Comparison of ENCODE assay signal across 8 mouse cellular contexts in the genomic region with DNA sequence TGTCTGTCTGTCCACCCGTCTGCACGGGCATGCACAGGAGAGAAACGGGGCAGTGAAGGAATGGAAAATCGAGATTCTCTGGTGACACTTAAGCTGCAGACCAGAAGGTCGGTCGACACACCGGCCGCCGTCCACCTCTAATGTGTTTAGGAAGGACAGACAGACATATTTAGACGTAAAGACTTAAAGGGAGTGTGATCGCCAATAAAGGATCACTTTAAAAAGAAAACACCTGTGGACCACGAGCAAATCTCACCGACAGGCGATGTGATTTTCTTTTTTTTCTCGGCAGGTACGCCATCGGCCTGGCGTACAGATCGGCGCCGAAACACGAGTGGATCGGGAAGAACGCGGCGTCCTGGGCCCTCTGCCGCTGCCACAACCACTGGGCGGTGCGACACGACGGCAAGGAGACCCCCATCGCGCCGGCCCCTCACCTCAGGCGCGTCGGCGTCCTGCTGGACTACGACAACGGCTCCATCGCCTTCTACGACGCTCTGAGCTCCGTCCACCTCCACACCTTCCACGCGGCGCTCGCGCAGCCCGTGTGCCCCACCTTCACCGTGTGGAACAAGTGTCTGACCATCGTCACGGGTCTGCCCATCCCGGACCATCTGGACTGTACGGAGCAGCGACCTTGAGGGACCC. TPM values are rescaled to one million over a fixed set of nuclear protein-coding genes. Genes with fewer than 3 reads are reported as not detected.
DNase-seq lines count a peak whose midpoint lies in the region; ATAC-seq lines count a peak whose summit lies in the region.
"Not testable (repeated sequence)": the region's sequence is repeated elsewhere in the genome, so short reads cannot be mapped to it uniquely, and the experiment has no call there.

No protein-coding gene starts in this region.

- peaks cover 66% of the 10 kb centered on the region for H3K9me3 ChIP-seq in intestine, embryonic 14.5 days (ENCODE audit: control insufficient read depth, low read length)
- peaks cover 44% of the 10 kb centered on the region for H3K9me3 ChIP-seq in limb, embryonic 10.5 days (replicated peaks)
- peaks cover 41% of the 10 kb centered on the region for H3K9me3 ChIP-seq in midbrain, embryonic 11.5 days (ENCODE audit: control insufficient read depth, low read length)

- peaks cover 59% of the 10 kb centered on the region for H3K36me3 ChIP-seq in intestine, embryonic 14.5 days (ENCODE audit: control insufficient read depth, insufficient read depth, low read length)
- peaks cover 56% of the 10 kb centered on the region for H3K36me3 ChIP-seq in limb, embryonic 10.5 days
- peaks cover 49% of the 10 kb centered on the region for H3K36me3 ChIP-seq in midbrain, embryonic 11.5 days (ENCODE audit: control insufficient read depth, insufficient read depth, low read length)

- H3K4me1 ChIP-seq in intestine, embryonic 14.5 days (replicated peaks; ENCODE audit: control insufficient read depth, insufficient read depth, low read length); limb, embryonic 10.5 days; midbrain, embryonic 11.5 days (ENCODE audit: control insufficient read depth, insufficient read depth, low read length): not testable (repeated sequence)

- H3K4me2 ChIP-seq in intestine, embryonic 14.5 days (ENCODE audit: low read length); midbrain, embryonic 11.5 days: not testable (repeated sequence)

- intact Hi-C loops in gastrocnemius, postnatal 14 days (cut with DNase I; ENCODE audit: low total_unique reads), result not testable (repeated sequence)

- WGBS in intestine, embryonic 14.5 days, result 92% methylated on average over 56 of the region's 56 CpGs
- WGBS in limb, embryonic 10.5 days, result 93% methylated on average over 56 of the region's 56 CpGs
- WGBS in midbrain, embryonic 11.5 days, result 93% methylated on average over 56 of the region's 56 CpGs

- not testable (repeated sequence) for H3K4me3 ChIP-seq in intestine, embryonic 14.5 days (ENCODE audit: low read depth, low read length); limb, embryonic 10.5 days; midbrain, embryonic 11.5 days (ENCODE audit: low read depth, low read length)

- H3K27me3 ChIP-seq in intestine, embryonic 14.5 days (replicated peaks; ENCODE audit: control insufficient read depth, insufficient read depth, low read length); limb, embryonic 10.5 days (ENCODE audit: low read depth, poor library complexity, severe bottlenecking); midbrain, embryonic 11.5 days (ENCODE audit: control insufficient read depth, insufficient read depth, low read length): not testable (repeated sequence)

- peak; percentile 67 to 80 for DNase-seq in adrenal gland, adult (ENCODE audit: inconsistent age in 2 of 2, low spot score in 1 of 2)
- DNase-seq in embryo, embryonic 11 days, result peak; percentile 57
- DNase-seq in gastrocnemius, postnatal 14 days, result peak; percentile 55
- peak; percentile 76 for DNase-seq in intestine, embryonic 14.5 days (ENCODE audit: low spot score)
- DNase-seq in limb, embryonic 10.5 days (ENCODE audit: low spot score), result peak; percentile 38
- DNase-seq in midbrain, embryonic 11.5 days (ENCODE audit: low spot score, missing footprints), result peak; percentile 83
- peak; percentile 56 for DNase-seq in right cerebral cortex, postnatal 4 days
- DNase-seq in urinary bladder, postnatal 4 days (ENCODE audit: low spot score in 2 of 2), result peak; percentile 66 to 93

- not testable (repeated sequence) for H3K9ac ChIP-seq in intestine, embryonic 14.5 days (ENCODE audit: low read length); midbrain, embryonic 11.5 days (ENCODE audit: low read length)

- H3K27ac ChIP-seq in intestine, embryonic 14.5 days (ENCODE audit: low read depth); limb, embryonic 10.5 days; midbrain, embryonic 11.5 days (ENCODE audit: low read depth, low read length): not testable (repeated sequence)

- not testable (repeated sequence) for ATAC-seq in intestine, embryonic 14.5 days (replicated peaks; ENCODE audit: low FRiP score, low TSS enrichment, low read depth)
- ATAC-seq in midbrain, embryonic 11.5 days (ENCODE audit: low FRiP score), result peak; percentile 24; the same call in 1 of the 2 replicates

RNA-seq across cellular contexts. Expression of a gene that starts 20.8 kb away (rescaled TPM):
- total RNA-seq in gastrocnemius, postnatal 14 days (2021), result 10 to 100 TPM; 32.5 to 36.1 TPM
- 223 and 261 TPM in 2 replicates for polyA plus RNA-seq in intestine, embryonic 14.5 days (2014; fragmentation: Nextera tagmentation; extraction: Ambion mirVana)
- polyA plus RNA-seq in limb, embryonic 10.5 days (2016; fragmentation: Nextera tagmentation; extraction: Ambion mirVana), result 253 and 254 TPM in 2 replicates
- 177 and 189 TPM in 2 replicates for polyA plus RNA-seq in midbrain, embryonic 11.5 days (2014; fragmentation: Nextera tagmentation; extraction: Ambion mirVana)
